Mouse (Mus musculus) neural tube, embryonic 10.5 days (tissue): Measurements from ENCODE around the gene Epb41.

ENCODE experiments used
- DNase-seq: peaks from one replicate; pipeline ENCODE4 v3.0.0-alpha.2; 2017; ENCODE audit warnings: low spot score; ENCODE audit errors: extremely low spot score

Gene Epb41

GRCm38 (mm10) chr4:132074077-132074932, 816 bp downstream of the Epb41 start, which contains the start of gene Gm10300:
Gm10300 (plus strand) TSS chr4:132074697.
- DNase-seq = peak; percentile 63

DNA sequence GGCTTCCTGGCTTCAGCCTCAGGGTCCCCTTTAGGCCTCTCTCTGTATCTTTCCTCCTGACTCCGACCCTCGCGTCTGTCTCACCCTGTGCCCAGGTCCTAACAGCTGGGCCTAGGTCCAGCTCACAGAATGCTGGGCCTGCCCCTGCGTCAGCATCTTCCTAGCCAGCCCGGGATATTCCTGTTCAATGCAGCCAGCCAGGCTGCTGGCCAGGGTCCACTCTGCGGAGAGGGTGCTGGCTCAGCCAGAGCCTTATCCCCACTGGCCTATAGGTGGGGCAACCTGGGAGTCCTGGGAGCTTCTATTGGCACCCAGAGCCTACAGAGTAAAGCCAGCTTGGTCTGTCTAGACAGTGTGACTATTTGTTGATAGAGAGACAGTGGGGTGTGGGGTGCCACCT, 2.2 kb downstream of the Epb41 start:
- no peak for DNase-seq

GRCm38 (mm10) chr4:132072156-132072555, 3.0 kb downstream of the Epb41 start:
- no peak for DNase-seq

GRCm38 (mm10) chr4:132071674-132072073, 3.4 kb downstream of the Epb41 start:
- no peak for DNase-seq

DNA sequence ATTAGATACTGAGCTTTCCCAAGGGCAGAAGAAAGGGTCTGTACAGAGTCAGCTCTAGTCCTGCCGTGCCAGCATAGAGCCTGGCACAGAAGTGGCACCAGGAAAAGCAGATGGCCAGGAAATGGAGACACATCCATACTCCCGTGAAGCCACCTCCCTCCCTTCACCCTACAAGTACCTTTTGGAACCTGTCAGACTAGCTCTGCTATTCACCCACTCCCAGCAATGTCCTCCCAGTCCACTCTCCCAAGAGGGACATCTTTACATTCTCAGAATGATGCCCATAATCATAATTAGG, 7.2 kb downstream of the Epb41 start:
- DNase-seq = no peak

DNA sequence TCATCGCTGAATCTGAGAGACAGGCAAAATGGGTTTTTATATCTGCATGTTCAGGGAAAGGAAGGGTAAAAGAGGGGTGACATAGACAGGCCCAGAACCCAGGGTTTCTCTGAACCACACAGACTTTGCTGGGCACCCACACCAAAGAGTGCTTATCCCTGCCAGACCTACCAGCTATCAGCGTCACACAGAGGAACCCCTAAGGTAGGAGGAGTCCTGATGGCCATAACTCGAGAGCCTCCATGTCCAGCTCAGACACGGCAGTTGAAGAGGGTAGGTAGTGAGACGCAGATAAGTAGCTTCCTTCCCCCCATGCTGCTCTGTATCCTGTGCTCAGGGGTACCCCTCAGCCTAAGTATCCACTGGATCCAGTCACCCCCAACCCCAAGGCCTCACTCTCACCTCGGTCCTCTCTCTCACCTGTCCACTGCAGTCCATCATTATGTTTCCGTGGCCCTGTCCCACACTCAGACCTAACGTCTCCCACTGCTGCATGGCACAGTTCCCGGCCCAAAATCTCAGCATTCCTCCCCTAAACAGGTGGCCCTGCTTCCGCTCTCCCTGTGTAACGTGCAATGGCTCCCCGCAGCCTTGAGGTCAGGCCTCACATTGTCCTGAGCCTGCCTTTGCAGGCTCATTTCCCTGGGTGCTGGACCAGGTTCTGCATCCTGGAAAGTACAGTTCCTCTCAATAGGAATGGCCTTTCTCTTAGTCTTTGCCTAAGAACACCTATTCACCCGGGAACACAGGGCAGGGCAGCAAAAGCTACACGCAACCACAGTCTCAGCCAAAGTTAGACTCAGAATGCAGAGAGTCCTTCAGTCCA, 7.8 kb downstream of the Epb41 start:
- no peak for DNase-seq

GRCm38 (mm10) chr4:132066101-132066773, 8.9 kb downstream of the Epb41 start:
- no peak for DNase-seq

DNA sequence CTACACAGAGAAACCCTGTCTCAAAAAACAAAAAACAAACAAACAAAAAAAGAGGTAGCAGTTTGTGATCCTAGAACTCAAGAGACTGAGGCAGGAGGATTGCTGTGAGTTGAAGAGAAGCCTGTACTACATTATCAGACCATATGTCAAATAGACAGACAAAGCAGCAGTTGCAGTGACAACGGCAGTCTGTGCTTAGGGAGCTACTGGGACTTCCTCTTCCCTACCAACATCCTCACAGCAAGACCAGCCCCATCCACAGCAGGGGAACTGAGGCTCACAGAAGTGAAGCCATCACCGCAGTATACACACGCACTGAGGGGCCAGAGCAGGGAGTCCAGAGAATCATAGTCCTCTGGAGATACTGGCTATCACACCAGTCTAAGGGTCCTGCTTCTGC, 9.5 kb downstream of the Epb41 start:
- DNase-seq = no peak

DNA sequence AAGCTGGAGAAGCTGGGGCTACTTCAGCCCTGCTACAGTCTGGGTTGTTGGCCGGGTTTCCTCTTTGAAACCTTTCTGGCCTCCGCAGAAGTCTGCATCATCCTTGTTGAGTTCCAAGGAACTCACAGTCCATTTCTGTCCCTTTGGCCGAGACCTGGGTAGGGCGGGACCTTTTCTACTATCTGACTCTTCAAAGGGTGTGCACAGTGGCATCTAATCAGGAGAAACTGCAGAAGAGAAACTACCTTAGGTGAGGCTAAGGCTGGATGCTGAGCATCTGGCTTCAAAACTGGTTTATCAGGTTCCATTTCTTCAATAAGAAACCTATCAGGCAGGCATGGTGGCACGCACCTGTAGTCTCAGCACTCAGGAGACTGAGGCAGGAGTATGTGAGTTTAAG, 10.6 kb downstream of the Epb41 start:
- no peak for DNase-seq

- DNase-seq = no peak
Observed at GRCm38 (mm10) chr4:132062934-132063884, 11.9 kb downstream of the Epb41 start.

GRCm38 (mm10) chr4:132062289-132062688, 12.8 kb downstream of the Epb41 start:
- no peak for DNase-seq

GRCm38 (mm10) chr4:132060040-132060832, 14.9 kb downstream of the Epb41 start:
- DNase-seq = no peak

DNA sequence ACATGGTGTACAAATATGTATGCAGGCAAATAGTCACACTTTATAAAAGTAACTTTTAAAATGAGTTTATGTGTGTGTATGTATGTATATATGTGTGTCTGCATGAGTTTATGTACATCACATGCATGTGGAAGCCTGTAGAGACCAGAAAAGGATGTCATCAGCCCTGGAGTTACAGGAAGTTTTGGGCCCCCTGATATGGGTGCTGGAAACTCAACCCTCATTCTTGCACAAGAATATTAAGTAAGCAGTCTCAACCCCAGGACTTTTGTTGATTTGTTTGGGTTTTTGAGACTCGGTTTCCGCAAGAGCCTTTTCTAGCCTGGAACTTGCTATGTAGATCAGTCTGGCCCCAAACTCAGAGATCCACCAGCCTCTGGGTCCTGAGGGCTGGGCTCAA, 15.6 kb downstream of the Epb41 start:
- DNase-seq = no peak

DNA sequence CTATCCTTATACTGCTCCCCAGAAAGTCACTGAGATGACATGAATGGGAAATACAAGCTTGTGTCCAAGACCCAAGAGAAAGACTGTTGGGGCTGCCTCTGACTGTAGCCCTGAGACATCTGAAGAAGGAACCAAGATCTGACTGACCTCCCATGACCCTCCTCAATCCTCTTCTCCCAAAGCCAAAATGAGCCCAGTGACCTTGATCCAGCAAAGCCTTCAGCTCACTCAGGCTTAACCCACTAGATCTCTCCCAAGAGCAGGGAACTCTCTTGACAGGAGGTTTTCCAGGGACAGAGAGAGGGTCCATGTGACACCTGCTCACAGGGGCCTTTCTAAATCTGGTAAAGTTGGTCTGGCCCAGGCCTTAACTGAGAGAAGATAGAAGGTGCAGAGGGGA, 17.8 kb downstream of the Epb41 start:
- no peak for DNase-seq

GRCm38 (mm10) chr4:132051321-132052275, 23.5 kb downstream of the Epb41 start:
- DNase-seq = no peak

- no peak for DNase-seq
Observed at GRCm38 (mm10) chr4:132049549-132050200, 25.4 kb downstream of the Epb41 start.

GRCm38 (mm10) chr4:132048995-132049404, 26.1 kb downstream of the Epb41 start:
- DNase-seq = peak; percentile 93
